8 mouse cellular contexts compared by ENCODE assay signal in genomic region chr1:161036411-161036841, GRCm38 (mm10). TPM values are rescaled to one million over a fixed set of nuclear protein-coding genes. Genes with fewer than 3 reads are reported as not detected.
DNase-seq lines count a peak whose midpoint lies in the region; ATAC-seq and TF ChIP-seq lines count a peak whose summit lies in the region.

No protein-coding gene starts in this region.

- peak; percentile 18 to 25 for DNase-seq in cerebellum, adult 2 months
- DNase-seq in cerebellum, adult 11-12 months: no peak
- no peak for DNase-seq in thymus, adult 2 months
- DNase-seq in thymus, postnatal 0 days (ENCODE audit: low spot score): no peak
- peak; percentile 11 for DNase-seq in heart, postnatal 4 days
- DNase-seq in spleen, postnatal 14 days (ENCODE audit: low spot score in 2 of 2): no peak

- H3K4me3 ChIP-seq in cerebellum, adult 2 months (replicated peaks; ENCODE audit: insufficient read depth, low read depth, low read length): peak overlapping the region; percentile 80
- H3K4me3 ChIP-seq in thymus, adult 2 months (ENCODE audit: control insufficient read depth, insufficient read depth, low read length): peak overlapping the region; percentile 10; the same call in 1 of the 2 replicates
- H3K4me3 ChIP-seq in macrophage (ENCODE audit: inconsistent target): peak overlapping the region; percentile 82

- no peak for TF ChIP-seq CTCF in cerebellum, adult 2 months (IDR thresholded peaks at IDR 0.05; ENCODE audit: borderline replicate concordance, insufficient read depth, low read depth, low read length)
- no peak for TF ChIP-seq CTCF in thymus, adult 2 months (IDR thresholded peaks at IDR 0.05; ENCODE audit: borderline replicate concordance, control insufficient read depth, extremely low read depth, insufficient read depth, low read length, poor library complexity)

- no peak for TF ChIP-seq POLR2A in cerebellum, adult 2 months (IDR thresholded peaks at IDR 0.05; ENCODE audit: borderline replicate concordance, insufficient read depth, low read length)
- no peak for TF ChIP-seq POLR2A in thymus, adult 2 months (IDR thresholded peaks at IDR 0.05; ENCODE audit: control insufficient read depth, extremely low read depth, insufficient read depth, low read length, poor library complexity)

- H3K79me2 ChIP-seq in macrophage (ENCODE audit: inconsistent target): peaks cover 15% of the 10 kb centered on the region

- H3K36me3 ChIP-seq in thymus, adult 2 months (ENCODE audit: control insufficient read depth, insufficient read depth, low read length): peaks cover 32% of the 10 kb centered on the region
- peaks cover 22% of the 10 kb centered on the region for H3K36me3 ChIP-seq in macrophage (ENCODE audit: inconsistent target)

- WGBS in cerebellum, adult 2 months: 2% methylated on average over 5 of the region's 5 CpGs
- 1% methylated on average over 5 of the region's 5 CpGs for WGBS in thymus, adult 2 months
- WGBS in macrophage (ENCODE audit: missing documents): 0% methylated on average over 5 of the region's 5 CpGs

- ATAC-seq in monocyte, adult 5-6 weeks (replicated peaks; ENCODE audit: insufficient number of reproducible peaks, low FRiP score, low TSS enrichment, poor library complexity, severe bottlenecking): no peak

- H3K4me1 ChIP-seq in cerebellum, adult 2 months (ENCODE audit: control insufficient read depth, insufficient read depth, low read length): peaks cover 4% of the 10 kb centered on the region; the same call in 1 of the 2 replicates
- H3K4me1 ChIP-seq in thymus, adult 2 months (replicated peaks; ENCODE audit: control insufficient read depth, insufficient read depth, low read length): peaks cover 4% of the 10 kb centered on the region; the same call in 1 of the 2 replicates

- no peaks in the 10 kb centered on the region for H3K27me3 ChIP-seq in cerebellum, adult 2 months (ENCODE audit: control insufficient read depth, insufficient read depth, low read length)
- no peaks in the 10 kb centered on the region for H3K27me3 ChIP-seq in thymus, adult 2 months (ENCODE audit: control insufficient read depth, insufficient read depth, low read length)

- no peak overlapping the region for H3K27ac ChIP-seq in cerebellum, adult 2 months (ENCODE audit: insufficient read depth, low read length)
- H3K27ac ChIP-seq in thymus, adult 2 months (ENCODE audit: control insufficient read depth, insufficient read depth, low read length): no peak overlapping the region
- H3K27ac ChIP-seq in macrophage: peak overlapping the region; percentile 81; the same call in 1 of the 2 replicates

RNA-seq across cellular contexts. Expression of gene Zbtb37, which starts 1.8 kb away (rescaled TPM):
- 5.0 and 5.5 TPM in 2 replicates for polyA plus RNA-seq in cerebellum, adult 2 months (2012; rRNA removed)
- 3.9 and 4.2 TPM in 2 replicates for polyA plus RNA-seq in thymus, adult 2 months (2012; rRNA removed)
- polyA plus RNA-seq in thymus, postnatal 0 days (2015; fragmentation: Nextera tagmentation; extraction: Ambion mirVana): 4.1 and 5.2 TPM in 2 replicates
- total RNA-seq in heart, postnatal 4 days (2021): 10 to 100 TPM; 17.2 to 18.3 TPM
- 10 to 100 TPM; 12.5 to 60.8 (median 33.3) TPM for total RNA-seq in macrophage (2018; cell fraction: chromatin; rRNA removed)
- total RNA-seq in macrophage (2018; cell fraction: cytosol; rRNA removed): 1 to 10 TPM; 2.7 to 6.8 (median 4.1) TPM
- total RNA-seq in macrophage (2018; cell fraction: nucleus; rRNA removed): 10 to 100 TPM in 25 of 26 experiments, 1 to 10 TPM in 1; 9.2 to 50.0 (median 24.2) TPM
- polyA plus RNA-seq in macrophage (2018): 2.0 to 2.4 TPM (median 2.2 TPM) in 3 replicates
- total RNA-seq in monocyte, adult 5-6 weeks (2017): 13.1 to 20.4 TPM (median 15.5 TPM) in 3 replicates

RNA-seq across cellular contexts. Expression of gene Dars2, which starts 34.0 kb away (rescaled TPM):
- 20.2 and 21.2 TPM in 2 replicates for polyA plus RNA-seq in cerebellum, adult 2 months (2012; rRNA removed)
- polyA plus RNA-seq in thymus, adult 2 months (2012; rRNA removed): 11.1 and 13.6 TPM in 2 replicates
- 27.0 and 29.2 TPM in 2 replicates for polyA plus RNA-seq in thymus, postnatal 0 days (2015; fragmentation: Nextera tagmentation; extraction: Ambion mirVana)
- total RNA-seq in heart, postnatal 4 days (2021): 10 to 100 TPM; 18.4 to 20.1 TPM
- 10 to 100 TPM in 12 of 26 experiments, 1 to 10 TPM in 14; 2.7 to 22.4 (median 9.2) TPM for total RNA-seq in macrophage (2018; cell fraction: chromatin; rRNA removed)
- total RNA-seq in macrophage (2018; cell fraction: cytosol; rRNA removed): 10 to 100 TPM in 9 of 26 experiments, 1 to 10 TPM in 17; 6.1 to 11.9 (median 9.2) TPM
- total RNA-seq in macrophage (2018; cell fraction: nucleus; rRNA removed): 10 to 100 TPM in 10 of 26 experiments, 1 to 10 TPM in 16; 2.4 to 16.3 (median 8.3) TPM
- 8.5 to 9.4 TPM (median 9.2 TPM) in 3 replicates for polyA plus RNA-seq in macrophage (2018)
- total RNA-seq in monocyte, adult 5-6 weeks (2017): 5.7 to 12.4 TPM (median 8.2 TPM) in 3 replicates

RNA-seq across cellular contexts. Expression of gene Cenpl, which starts 34.1 kb away (rescaled TPM):
- 1.6 and 1.9 TPM in 2 replicates for polyA plus RNA-seq in cerebellum, adult 2 months (2012; rRNA removed)
- polyA plus RNA-seq in thymus, adult 2 months (2012; rRNA removed): 9.5 and 10.2 TPM in 2 replicates
- 51.9 and 57.7 TPM in 2 replicates for polyA plus RNA-seq in thymus, postnatal 0 days (2015; fragmentation: Nextera tagmentation; extraction: Ambion mirVana)
- total RNA-seq in heart, postnatal 4 days (2021): 10 to 100 TPM in 1 of 2 experiments, 1 to 10 TPM in 1; 8.2 to 10.0 TPM
- 10 to 100 TPM in 13 of 26 experiments, 1 to 10 TPM in 13; 3.2 to 17.2 (median 9.8) TPM for total RNA-seq in macrophage (2018; cell fraction: chromatin; rRNA removed)
- 1 to 10 TPM; 3.6 to 6.1 (median 4.9) TPM for total RNA-seq in macrophage (2018; cell fraction: cytosol; rRNA removed)
- 10 to 100 TPM in 10 of 26 experiments, 1 to 10 TPM in 16; 5.7 to 16.0 (median 8.6) TPM for total RNA-seq in macrophage (2018; cell fraction: nucleus; rRNA removed)
- polyA plus RNA-seq in macrophage (2018): 2.2 to 6.6 TPM (median 3.5 TPM) in 3 replicates
- 3.1 to 6.8 TPM (median 4.9 TPM) in 3 replicates for total RNA-seq in monocyte, adult 5-6 weeks (2017)

RNA-seq across cellular contexts. Expression of gene Serpinc1, which starts 58.0 kb away (rescaled TPM):
- polyA plus RNA-seq in cerebellum, adult 2 months (2012; rRNA removed): 0.18 and 0.30 TPM in 2 replicates
- polyA plus RNA-seq in thymus, adult 2 months (2012; rRNA removed): 3.5 and 11.1 TPM in 2 replicates
- 2.1 and 2.7 TPM in 2 replicates for polyA plus RNA-seq in thymus, postnatal 0 days (2015; fragmentation: Nextera tagmentation; extraction: Ambion mirVana)
- total RNA-seq in heart, postnatal 4 days (2021): under 1 TPM; 0.65 to 0.71 TPM
- 10 to 100 TPM in 6 of 26 experiments, 1 to 10 TPM in 20; 3.6 to 14.5 (median 7.2) TPM for total RNA-seq in macrophage (2018; cell fraction: chromatin; rRNA removed)
- under 1 TPM in 20 of 26 experiments, not detected in 6; 0.05 to 0.62 (median 0.25) TPM for total RNA-seq in macrophage (2018; cell fraction: cytosol; rRNA removed)
- total RNA-seq in macrophage (2018; cell fraction: nucleus; rRNA removed): 10 to 100 TPM in 2 of 26 experiments, 1 to 10 TPM in 24; 1.5 to 10.2 (median 4.6) TPM
- polyA plus RNA-seq in macrophage (2018): 0.33 to 0.57 TPM (median 0.42 TPM) in 3 replicates
- 0.64 to 7.9 TPM (median 0.68 TPM) in 3 replicates for total RNA-seq in monocyte, adult 5-6 weeks (2017)

Comparison
In these comparisons a context has a peak if more than half of its experiments do, and no peak if none do; other contexts are left out.
1. DNase-seq: peak in cerebellum, adult 2 months (2 of 2) and heart, postnatal 4 days (single experiment); none in cerebellum, adult 11-12 months (single experiment), thymus, adult 2 months (single experiment), thymus, postnatal 0 days (single experiment) and spleen, postnatal 14 days (0 of 2).
2. H3K4me3 ChIP-seq: peak in every context shown above with its lines; median percentile 82 in macrophage; 80 in cerebellum, adult 2 months; 10 in thymus, adult 2 months.